Mouse (Mus musculus): ENCODE data around the gene Fgf15.

DNA sequence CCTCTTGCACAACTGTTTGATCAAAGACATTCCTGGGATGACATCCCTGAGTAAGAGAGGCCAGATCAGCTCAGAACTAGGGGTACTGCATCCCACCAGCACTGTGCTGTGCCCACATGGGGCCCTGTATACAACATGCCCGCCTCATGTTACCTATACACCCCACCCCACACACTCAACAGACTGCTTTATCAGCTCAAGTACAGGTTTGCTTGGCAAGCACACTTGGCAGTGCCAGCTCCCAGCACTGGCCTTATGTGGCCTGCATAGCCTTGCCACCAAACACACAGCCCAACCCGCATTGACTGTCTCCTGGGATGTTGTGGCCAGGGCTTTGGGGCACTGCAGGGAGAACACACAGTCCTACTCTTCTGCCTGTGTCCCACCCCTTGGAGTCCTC lies 31.3 kb downstream of the Fgf15 start:
- TF ChIP-seq CTCF (IDR thresholded peaks at IDR 0.05; ENCODE audit: control insufficient read depth, insufficient read depth, insufficient replicate concordance, low read depth, low read length) (no peak), POLR2A (IDR thresholded peaks at IDR 0.05; ENCODE audit: control insufficient read depth, low read depth, low read length) (no peak)
